Mouse (Mus musculus) spleen, adult 2 months (tissue): ENCODE data around the gene Tspan14.

Experiments used
- CTCF ChIP-seq: fragments of 200-500 bp; IDR thresholded peaks from 2 replicates; pipeline ENCODE4 v1.5.1; 2011; ENCODE audit warnings: mild to moderate bottlenecking, inconsistent platforms; ENCODE audit not compliant: insufficient read depth, insufficient read length, insufficient replicate concordance; ENCODE audit errors: extremely low read depth
- POLR2A ChIP-seq: fragments of 200-500 bp; IDR thresholded peaks from 2 replicates; pipeline ENCODE4 v1.6.1; 2011; ENCODE audit warnings: low read depth, low read length, inconsistent platforms

DNA sequence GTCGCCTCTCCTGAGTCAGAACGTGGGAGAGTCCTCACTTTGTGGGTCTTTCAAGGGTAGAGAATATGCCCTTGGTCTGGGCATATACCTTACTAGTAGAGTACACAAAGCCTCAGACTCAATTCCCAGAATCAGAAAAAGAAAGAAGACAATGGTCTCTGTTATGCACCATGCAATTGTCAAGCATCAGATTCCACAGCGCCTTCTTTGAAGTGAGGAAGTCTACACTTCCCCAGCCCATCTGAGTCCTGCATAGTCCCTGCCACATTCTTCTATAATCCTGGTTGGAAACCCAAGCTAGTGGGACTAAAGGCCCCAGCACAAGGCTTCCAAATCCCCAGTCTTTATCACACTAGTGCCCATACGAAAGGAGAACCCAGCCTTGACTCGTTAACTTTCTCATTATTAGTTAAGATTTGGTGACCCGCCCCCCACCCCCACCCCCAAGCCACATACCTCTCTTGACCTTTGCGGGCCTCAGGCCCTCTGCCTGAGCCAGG, 74.2 kb downstream of the Tspan14 start:
- TF ChIP-seq CTCF (no peak), POLR2A (no peak)
